Mouse (Mus musculus) frontal cortex, postnatal 14 days (tissue): ENCODE data around the gene Txnrd2.
A peak's percentile ranks its signal among the peaks of the same experiment; 100 is the strongest.

Source experiments
- DNase-seq, 2 experiments: peaks; one replicate each; pipeline ENCODE4 v3.0.0; 2022; ENCODE audit warnings: low spot score in 2 of 2

Gene Txnrd2

DNA sequence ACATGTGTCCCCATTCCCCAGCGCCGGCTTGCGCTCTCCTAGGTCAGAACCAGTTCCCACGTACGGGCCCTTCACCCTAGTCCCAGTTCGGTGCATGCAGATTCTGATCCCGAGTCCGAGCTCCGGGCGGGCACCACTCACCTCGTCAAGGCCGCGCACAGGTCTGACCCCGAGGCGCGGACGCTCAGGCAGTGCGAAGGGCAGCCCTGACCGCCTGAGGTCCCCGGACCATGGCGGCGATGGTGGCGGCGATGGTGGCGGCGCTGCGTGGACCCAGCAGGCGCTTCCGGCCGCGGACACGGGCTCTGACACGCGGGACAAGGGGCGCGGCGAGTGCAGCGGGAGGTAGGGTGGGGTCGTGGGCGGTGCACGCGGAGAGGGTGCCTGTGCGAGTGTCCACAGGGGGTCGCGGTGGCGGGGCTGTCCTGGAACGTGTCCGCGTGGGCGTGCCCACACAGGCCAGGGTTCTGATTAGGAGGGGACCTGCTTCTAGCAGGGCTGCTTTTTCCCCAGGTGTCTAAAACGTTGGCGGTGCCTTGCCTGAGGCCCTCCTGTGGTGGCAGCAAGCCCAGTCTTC, at the start of gene Txnrd2:
TSS of gene Txnrd2 (plus strand) at position 170 of the 577 bp plus-strand sequence.
- DNase-seq: peak; percentile 64

DNA sequence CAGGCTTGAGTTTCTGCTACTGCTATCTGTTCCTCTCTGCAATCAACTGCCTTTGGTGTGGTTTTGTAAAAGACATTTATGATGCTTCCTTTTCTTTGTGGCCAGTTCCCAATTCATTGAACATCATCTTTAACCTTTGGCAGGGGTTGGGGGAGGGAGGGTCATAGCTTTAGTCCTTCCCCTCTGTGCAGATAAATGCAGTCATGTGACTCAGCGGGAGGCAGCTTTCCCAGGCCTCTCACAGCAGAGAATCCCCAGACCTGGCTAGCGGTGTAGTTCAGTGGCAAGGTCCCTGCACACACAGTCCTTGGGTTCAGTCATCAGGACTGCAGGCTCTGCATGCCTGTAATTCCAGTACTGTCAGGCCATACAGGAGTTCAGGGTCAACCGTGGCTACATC, 49.0 kb upstream of the Txnrd2 start:
- DNase-seq: no peak

DNA sequence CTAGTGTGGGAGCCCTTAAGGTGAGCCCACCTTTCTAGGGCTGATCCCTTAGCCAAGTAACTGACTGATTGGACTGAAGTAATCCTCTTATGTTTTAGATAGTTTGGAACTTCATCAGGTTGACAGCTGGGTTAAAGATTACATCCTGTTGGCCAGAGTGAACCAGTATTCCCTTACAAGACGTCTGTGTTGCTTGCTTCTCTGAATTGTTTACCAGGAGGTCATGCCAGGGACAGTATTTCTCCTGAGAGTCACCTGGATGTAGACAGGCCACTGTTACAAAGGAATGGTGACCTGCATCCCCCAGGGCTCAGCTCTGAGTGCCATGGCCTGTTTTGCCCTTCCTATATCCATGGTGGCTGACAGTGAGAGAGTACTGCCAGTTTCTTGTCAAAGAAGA, 47.7 kb upstream of the Txnrd2 start:
- no peak for DNase-seq

DNA sequence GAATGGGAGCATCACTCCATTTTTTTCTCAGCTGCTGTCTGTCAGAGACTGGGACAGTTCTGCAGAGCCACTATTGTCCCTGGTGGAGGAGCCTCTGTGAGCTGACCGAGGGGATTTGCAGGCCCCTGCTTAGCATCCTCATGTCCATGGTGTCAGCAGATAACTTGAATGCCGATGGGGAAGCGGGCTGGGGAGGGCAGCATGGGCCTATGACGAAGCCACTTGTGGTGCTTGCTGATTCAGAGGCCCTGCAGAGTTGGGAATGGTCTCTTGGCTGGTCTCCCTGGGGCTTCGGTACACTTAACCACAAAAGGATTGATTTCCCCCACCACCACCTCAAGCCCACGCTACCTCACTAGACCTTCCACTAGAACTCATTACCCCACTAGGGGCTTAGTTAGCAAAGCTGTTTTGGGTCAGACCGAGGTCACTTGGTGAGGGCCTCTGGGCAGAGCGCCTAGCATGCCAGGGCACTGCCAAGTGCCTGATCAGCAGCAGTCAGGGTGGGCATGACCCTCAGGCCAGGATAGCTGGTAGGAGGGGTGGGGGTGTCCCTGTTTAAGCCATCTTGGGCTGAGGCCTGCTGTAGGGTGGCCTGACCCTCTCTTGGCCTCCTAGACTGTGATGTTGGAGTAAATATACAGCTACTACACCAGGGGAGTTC, 46.7 kb upstream of the Txnrd2 start:
- no peak for DNase-seq

DNA sequence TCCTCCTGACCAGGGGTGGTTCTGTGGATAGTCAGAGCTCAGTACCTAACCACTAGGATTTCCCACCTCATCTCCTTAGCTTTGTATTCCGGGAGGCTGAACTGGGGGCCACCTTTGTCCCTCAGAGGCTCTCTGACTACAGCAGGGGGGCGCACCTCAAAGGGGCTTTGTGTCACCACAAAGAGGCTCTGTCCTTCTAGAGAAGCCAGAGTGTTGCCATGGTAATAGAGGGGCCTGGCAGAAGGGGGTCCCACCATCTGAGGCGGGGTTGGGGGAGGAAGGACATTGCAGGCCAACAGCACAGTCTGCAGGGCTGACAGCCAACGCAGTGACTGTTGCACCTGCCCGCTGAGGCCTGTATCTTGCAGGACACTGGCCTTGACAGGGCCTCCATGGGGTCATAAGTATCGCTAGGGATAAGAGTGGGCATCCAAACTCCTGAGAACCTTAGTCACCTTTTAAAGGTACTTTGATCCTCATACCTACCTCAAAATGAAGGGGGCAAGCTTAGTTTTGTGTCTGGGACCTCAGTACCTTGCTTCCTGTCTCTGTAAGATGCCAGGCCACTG, 45.6 kb upstream of the Txnrd2 start:
- no peak for DNase-seq

DNA sequence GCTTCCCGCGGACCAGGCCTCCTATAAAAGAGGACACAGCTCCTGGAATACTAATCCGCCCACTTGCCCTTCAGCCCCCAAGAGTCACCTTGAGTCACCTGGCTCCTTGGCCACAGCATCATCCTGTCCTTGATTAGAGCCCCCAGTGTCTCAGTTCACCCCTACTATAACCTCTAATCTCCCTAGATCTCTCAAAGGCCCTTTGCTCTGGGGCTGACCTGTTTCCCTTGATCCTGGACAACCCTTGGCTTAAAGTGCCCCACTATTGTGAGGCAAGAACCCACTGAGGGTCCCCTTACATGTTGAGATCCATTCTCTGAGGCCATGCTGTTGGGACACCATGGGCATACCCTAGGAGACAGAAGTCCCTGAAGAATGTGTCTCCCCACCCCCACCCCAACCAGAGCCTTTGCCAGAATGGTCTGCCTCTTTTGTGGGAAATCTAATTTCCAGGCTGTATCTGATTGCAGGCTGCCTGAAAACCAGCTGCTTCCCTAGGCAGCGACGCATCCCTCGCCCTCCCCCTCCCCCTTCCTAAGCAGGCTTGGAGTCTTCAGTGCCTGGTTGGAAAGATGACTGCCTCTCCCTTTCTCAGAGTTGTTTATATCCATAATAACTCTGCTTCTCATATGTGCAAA, 44.4 kb upstream of the Txnrd2 start:
- DNase-seq: no peak

DNA sequence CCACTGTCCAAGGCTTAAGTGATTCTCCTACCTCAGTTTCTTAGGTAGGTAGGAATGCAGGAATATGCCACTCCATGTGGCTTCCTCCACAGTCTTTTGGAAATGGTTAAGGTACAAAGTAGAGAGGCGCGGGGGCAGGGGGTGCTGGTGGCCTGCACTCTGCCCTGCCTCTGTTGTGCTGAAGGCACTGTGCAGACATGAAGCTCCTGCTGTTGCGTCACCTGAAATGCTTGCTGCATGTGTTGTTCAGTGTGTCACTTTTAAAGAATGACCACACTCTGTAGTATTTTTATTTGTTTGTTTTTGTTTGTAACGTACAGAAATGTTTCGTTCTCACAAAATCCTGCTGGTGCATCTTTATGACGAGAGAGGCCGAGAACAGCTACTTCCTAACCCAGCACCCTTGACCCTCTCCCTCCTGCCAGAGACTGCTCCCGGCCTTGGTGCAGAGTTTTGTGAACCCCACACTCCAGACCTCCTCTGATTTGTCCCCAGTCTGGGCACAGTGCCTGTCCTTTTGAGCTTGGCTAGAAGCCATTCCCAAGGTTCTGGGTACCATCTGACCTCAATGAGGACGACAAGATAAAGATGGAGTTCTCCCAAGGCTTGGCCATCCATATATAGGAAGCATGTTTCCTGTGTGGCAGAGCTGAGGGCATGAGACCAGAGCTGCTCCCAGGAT, 43.0 kb upstream of the Txnrd2 start:
- DNase-seq: peak in 1 of 2 experiments; percentile 10

DNA sequence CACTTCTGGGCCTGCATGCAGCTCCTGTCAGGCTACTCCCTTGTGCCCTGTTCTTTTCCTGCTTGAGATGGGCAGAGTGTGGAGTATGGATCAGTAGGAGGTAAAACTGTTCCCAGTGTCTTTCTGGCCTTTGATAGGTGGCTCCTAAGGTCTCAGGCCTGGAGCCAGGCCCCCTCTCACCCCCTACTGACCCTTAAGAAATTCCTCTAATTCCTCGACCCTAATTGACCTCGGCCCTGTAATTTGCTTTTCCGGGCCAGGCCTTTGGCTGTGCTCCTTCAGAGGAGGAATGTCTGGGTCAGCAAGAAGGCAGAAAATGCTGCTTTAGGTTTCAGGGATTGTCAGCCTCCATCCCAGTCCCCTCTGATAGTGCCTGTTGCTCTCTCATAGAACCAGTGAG, 42.4 kb upstream of the Txnrd2 start:
- no peak for DNase-seq

DNA sequence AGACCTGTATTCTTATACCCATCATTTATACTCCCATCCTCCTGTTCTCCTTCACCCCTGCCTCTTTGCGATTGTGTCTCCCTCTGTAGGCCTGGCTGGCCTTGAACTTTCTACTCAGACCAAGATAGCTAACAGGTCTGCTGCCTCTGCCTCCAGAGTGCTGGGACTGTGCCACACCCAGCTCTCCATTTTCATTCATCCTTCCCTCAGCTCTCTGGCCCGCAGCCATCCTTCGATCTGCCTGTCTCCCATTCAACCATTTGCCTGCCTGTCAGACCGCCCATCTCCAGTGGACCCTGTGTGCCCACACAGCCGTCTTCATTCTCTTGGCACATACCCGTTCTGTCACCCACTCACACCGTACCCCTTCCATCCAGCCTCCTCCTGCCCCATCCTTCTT, 42.0 kb upstream of the Txnrd2 start:
- DNase-seq: no peak

DNA sequence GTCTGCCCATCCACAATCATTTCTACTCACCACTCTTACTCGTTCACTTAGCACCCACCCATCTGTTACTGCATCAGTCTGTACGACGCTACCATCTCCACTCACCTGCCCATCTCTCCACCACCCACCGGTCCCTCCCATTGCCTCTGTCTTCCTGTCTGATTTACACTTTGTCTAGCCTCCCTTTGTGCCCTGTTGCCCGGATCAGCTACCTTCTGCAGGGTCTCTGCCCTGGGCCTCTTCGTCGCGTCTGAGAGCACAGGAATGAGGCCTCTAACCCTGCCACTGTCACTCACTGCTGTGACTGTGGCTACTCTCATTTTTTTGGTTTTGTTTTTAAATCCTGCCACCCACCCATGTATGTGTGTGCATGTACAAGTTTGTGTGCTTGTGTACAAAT, 41.5 kb upstream of the Txnrd2 start:
- no peak for DNase-seq

DNA sequence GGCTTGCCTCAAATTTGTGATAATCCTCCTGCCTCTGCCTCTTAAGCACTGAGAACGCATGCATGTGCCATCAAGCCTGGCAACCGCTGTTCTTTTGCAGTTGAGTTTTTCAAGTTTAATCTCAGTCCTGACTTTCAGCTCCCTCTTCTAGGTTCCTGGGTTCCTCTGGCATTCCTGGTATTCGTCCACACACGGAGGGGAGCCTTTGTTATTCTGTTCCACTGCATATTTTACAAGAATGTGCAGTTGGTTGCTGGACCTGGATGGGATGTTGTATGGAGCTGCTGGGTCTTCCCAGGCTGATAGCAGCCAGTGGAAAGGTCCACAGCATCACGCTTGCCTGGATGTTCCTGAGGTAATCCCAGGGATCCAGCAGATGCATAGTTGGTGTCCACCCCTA, 40.8 kb upstream of the Txnrd2 start:
- DNase-seq: no peak

DNA sequence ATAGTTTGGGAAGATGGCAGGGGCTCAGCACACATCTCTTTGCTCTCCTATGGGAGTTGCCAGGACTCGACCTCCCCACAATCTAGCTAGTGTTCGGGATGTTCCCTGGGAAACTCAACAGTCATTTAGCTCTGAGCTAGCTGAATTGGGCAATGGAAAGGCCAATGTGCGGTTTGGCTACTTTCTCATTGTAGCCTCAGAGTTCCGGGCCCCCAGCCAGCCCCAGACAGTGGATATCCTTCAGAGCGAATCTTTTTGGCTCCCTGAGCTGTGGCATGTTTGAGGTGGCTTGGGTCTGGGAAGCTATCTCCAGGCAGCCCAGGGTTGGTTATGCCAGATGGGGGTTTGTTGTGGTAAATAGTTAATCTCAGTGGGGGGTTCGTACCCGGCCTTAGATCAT, 39.7 kb upstream of the Txnrd2 start:
- no peak for DNase-seq

DNA sequence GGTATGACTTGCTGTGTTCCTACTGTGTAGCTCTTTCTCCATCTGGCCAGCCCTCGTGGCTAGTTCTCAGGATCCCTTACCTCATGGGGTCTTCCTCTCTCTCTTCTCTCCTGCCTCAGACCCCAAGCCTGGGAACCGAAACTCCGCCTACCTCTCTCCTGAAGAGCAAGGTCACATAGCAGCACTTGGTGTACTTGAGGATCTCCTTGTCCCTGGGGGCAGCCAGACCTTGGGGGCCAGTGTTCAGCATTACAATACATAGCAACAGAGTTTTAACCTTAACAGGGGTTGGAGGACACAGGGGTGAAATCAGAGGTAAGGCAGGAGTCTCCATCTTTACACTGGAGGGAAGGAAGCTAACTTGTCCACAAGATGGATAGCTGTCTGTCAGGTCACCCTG, 39.2 kb upstream of the Txnrd2 start:
- no peak for DNase-seq

DNA sequence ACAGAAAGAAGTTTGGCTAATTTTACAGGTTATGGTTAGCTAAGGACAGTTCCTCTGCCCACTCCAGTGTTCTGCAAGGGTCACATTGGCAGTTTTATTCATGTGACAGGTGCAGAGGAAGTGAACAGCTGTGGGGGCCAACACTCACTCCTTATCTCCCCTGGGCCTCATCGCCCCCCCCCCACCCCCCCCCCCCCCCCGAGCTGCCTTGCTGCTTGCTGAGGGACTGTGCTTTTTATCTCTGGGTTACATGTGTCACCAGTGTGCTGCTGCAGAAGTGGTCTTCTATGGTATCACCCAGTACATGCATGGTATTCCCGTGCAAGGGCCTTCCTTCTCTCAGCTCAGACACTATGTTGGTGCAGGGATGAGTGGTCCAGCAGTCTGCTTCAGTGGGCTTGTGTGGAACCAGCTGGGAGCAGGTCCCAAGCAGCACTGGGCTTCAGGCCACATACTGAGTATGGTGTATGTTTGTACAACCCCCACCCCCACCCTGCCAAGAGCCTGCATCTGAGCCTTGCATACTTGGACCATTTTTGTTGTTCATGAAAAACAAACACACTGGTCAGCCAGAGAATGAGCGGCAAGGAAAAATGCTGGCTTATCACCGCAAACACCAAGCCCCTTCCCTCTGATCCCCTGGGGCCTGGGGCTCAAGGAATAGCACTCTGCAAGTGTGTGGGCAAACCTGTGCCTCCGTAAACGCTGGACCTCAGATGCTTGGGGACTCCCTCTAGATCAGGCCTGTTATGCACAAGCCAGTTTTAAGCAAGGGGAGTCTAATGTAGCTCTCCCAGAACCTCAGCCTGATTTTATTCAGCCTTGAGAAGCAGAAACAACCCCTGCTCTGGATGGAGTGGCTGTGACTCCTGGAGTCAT, 38.2 kb upstream of the Txnrd2 start:
- DNase-seq: no peak

DNA sequence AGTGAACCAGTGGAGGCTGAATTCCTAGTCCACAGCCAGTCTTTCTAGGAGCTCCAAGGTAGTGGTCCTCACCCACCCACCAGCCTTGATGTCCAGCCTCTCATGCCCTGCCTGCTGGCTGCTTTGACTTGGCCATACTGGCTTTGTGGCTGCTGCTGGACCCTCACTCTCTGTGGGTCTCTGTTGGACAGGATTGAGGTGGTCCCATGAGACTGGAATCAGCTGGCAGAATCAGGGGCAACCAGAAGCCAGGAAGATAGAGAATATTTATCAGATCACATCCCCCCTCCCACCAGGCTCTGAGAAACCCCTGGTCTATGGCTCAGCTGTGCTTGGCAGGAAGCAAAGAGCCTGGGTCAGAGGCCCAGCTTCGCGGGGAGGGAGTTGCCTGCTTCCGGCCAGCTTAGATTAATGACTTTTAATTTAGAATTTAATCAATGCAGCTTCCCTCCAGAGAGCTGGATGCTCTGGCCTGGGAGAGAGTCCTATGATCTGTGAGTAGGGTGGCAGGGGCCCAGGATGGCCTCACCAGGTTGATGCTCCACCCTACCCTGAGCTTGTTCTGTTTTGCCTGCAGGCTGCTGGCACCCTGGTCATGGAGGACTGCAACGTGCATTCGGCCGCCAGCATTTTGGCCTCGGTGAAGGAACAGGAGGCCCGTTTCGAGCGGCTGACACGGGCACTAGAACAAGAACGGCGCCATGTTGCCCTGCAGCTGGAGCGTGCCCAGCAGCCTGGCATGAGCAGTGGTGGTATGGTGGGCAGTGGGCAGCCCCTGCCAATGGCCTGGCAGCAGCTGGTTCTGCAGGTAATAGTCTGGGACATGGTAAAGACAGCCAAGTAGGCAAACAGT, 37.4 kb upstream of the Txnrd2 start:
- no peak for DNase-seq

DNA sequence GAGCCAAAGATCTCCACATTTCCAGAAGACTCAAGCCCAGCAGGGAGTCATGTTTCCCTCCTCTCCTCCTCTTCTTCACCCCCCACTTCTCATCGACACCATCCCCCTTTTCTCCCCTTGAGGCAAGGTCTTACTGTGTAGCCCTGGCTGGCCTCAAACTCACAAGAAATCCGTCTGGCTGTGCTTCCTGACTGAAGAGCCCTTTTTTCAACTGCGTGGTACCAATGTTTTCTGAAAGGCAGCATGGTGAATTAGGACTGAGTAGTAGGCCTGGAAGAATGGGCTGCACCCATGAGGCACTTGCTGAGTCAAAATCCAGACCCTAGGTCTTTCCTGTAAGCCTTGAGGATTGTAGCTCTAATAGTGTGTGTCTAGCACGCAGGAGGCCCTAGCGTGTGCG, 35.8 kb upstream of the Txnrd2 start:
- DNase-seq: no peak

DNA sequence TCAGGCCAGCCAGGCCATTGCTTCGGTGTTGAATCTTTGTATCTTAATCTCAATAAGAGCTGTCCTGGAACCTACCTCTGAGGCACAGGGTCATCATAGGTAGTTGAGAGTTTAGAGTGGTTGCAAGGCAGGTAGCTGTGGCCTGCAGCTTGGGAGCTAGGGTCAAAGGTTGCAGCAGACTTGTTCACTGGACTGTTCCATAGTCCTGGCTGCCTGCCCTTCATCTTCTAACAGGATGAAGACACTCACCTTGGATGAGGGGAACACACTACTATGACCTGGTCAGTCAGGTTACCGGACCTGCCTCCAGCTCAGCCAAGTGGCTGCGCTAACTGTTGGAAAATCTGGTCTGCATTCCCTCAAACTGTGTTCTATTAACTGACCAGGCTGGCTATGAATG, 35.1 kb upstream of the Txnrd2 start:
- DNase-seq: no peak

DNA sequence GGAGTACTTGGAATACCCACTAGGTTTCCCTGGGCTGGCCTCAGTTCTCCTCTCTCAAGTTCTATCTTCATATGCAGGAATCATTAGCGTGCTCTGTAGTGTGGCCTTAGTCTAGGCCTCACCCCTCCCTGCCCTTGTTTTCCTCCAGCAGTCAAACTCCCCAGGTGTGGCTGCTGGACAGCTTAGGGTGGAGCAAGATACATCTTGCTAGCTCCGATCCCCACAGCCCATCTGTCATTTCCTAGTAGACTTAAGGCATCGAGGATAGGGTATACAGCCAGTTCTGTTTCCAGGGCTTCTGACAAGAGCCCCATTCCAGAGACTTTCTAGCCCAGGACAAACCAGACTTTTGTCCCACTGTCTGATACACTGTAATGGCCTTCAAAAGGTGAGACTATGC, 34.5 kb upstream of the Txnrd2 start:
- no peak for DNase-seq

DNA sequence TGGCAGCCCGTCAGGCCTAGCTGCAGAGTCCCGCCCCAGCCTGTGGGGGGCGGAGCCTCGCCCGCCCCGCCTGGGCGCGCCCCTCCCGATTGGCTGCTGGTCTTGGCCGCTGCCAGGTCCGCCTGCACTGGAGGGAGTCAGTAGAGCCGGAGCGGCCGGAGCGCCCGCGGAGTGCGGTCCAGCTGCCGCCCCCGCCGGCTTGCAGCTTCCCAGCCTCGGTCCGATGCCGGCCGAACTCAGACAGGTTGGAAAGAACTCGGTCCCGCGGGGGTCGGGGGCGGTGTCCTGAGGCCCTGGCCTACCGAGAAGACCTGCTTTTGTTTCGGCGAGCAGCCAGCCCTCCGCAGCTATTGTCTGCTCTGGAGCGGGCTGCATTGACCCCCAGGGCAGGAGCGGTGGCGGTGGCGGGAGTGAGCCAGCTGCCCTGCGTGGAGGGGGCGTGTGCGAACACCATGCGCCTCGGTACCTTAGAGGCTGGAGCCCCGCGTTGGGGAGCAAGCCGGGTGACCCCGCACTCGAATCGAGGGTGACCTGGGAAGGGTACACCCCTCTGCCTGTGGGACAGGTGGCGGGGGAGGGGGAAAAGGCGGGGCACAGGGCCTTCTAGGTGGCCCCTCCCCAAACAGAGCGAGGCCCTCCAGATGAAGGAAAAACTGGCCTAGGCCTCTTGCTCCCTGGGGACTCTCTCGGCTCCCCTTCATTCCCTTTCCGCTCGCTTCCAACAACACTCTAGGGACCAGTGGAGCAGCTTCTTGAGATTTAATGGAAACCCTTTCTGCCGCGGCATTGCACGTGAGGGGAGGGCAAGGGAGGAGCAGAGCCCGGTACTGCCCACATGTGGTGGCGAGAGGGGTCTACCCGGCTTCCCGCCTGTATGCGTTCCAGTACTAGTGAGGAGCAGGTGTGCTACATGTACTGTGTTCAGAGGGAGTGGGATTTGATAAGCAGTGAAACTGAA, 33.4 kb upstream of the Txnrd2 start:
- peak; percentile 60 to 61 for DNase-seq
